Mouse (Mus musculus): ENCODE results near the gene Bckdha. TPM values are rescaled to one million over a fixed set of nuclear protein-coding genes. Genes with fewer than 3 reads are reported as not detected.

The Bckdha gene
- polyA plus RNA-seq, 1 experiment from 2014 or later = 42.7 TPM

- H3K9ac ChIP-seq = no peak overlapping the region
- H3K4me3 ChIP-seq = peak overlapping the region; percentile 39
- no peak for ATAC-seq (replicated peaks)
- 13% methylated on average over 12 of the region's 12 CpGs for WGBS
- H3K27ac ChIP-seq = no peak overlapping the region
- no peaks in the 10 kb centered on the region for H3K9me3 ChIP-seq
- H3K4me2 ChIP-seq = peak overlapping the region; percentile 67
- H3K4me1 ChIP-seq = peaks cover 33% of the 10 kb centered on the region
- peaks cover 59% of the 10 kb centered on the region for H3K27me3 ChIP-seq (replicated peaks)
- H3K36me3 ChIP-seq (replicated peaks) = no peaks in the 10 kb centered on the region
These were observed 30.8 kb upstream of the Bckdha start for GRCm38 (mm10) chr7:25689603-25690021.

GRCm38 (mm10) chr7:25688810-25689586 is 30.2 kb upstream of the Bckdha start:
- H3K36me3 ChIP-seq (replicated peaks) = no peaks in the 10 kb centered on the region
- H3K27me3 ChIP-seq (replicated peaks) = peaks cover 59% of the 10 kb centered on the region
- WGBS = 1% methylated on average over 42 of the region's 52 CpGs
- H3K27ac ChIP-seq = no peak overlapping the region
- H3K4me3 ChIP-seq = peak overlapping the region; percentile 39
- no peaks in the 10 kb centered on the region for H3K9me3 ChIP-seq
- peak overlapping the region; percentile 67 for H3K4me2 ChIP-seq
- no peak; the same call in 1 of the 2 replicates for ATAC-seq (replicated peaks)
- peak overlapping the region; percentile 34 for H3K9ac ChIP-seq
- H3K4me1 ChIP-seq = peaks cover 33% of the 10 kb centered on the region

- Histone ChIP-seq H3K9me3 (no peaks in the 10 kb centered on the region), H3K4me1 (peaks cover 33% of the 10 kb centered on the region), H3K36me3 (replicated peaks) (no peaks in the 10 kb centered on the region), H3K4me2 (peak overlapping the region; percentile 67), H3K27me3 (replicated peaks) (peaks cover 59% of the 10 kb centered on the region), H3K27ac (no peak overlapping the region), H3K9ac (peak overlapping the region; percentile 39), H3K4me3 (peak overlapping the region; percentile 39)
- under 1% methylated on average over 47 of the region's 47 CpGs for WGBS
- ATAC-seq (replicated peaks) = no peak
These were observed 29.1 kb upstream of the Bckdha start for GRCm38 (mm10) chr7:25687811-25688401.

GRCm38 (mm10) chr7:25686680-25687531 is 28.1 kb upstream of the Bckdha start, which contains the start of gene Tgfb1:
Tgfb1 (plus strand) TSS chr7:25687002.
- Histone ChIP-seq H3K4me1 (peaks cover 40% of the 10 kb centered on the region), H3K9ac (peak within 1 kb of the TSS; percentile 39), H3K4me3 (peak within 1 kb of the TSS; percentile 39), H3K4me2 (peak within 1 kb of the TSS; percentile 67), H3K27ac (no peak within 1 kb of the TSS), H3K27me3 (replicated peaks) (peaks cover 59% of the 10 kb centered on the region), H3K36me3 (replicated peaks) (no peaks in the 10 kb centered on the region), H3K9me3 (no peaks in the 10 kb centered on the region)
- no peak for ATAC-seq (replicated peaks)
- WGBS = under 1% methylated on average over 44 of the region's 69 CpGs

GRCm38 (mm10) chr7:25685926-25686470 is 27.2 kb upstream of the Bckdha start:
- H3K9ac ChIP-seq = no peak overlapping the region
- 72% methylated on average over 21 of the region's 21 CpGs for WGBS

GRCm38 (mm10) chr7:25684659-25685058 is 25.9 kb upstream of the Bckdha start:
- Histone ChIP-seq H3K9ac (no peak overlapping the region), H3K9me3 (no peaks in the 10 kb centered on the region), H3K36me3 (replicated peaks) (no peaks in the 10 kb centered on the region), H3K4me1 (peaks cover 55% of the 10 kb centered on the region), H3K27ac (no peak overlapping the region), H3K4me3 (no peak overlapping the region), H3K27me3 (replicated peaks) (peaks cover 42% of the 10 kb centered on the region), H3K4me2 (no peak overlapping the region)
- no peak for ATAC-seq (replicated peaks)
- WGBS = 86% methylated on average over 6 of the region's 6 CpGs

More at GRCm38 (mm10) chr7:25685926-25686470, 27.2 kb upstream of the Bckdha start:
- no peak overlapping the region for H3K27ac ChIP-seq
- H3K4me3 ChIP-seq = no peak overlapping the region
- peaks cover 49% of the 10 kb centered on the region for H3K4me1 ChIP-seq
- no peak for ATAC-seq (replicated peaks)
- no peaks in the 10 kb centered on the region for H3K36me3 ChIP-seq (replicated peaks)
- H3K9me3 ChIP-seq = no peaks in the 10 kb centered on the region
- H3K4me2 ChIP-seq = no peak overlapping the region
- peaks cover 54% of the 10 kb centered on the region for H3K27me3 ChIP-seq (replicated peaks)

- no peak overlapping the region for H3K4me2 ChIP-seq
- WGBS = 77% methylated on average over 7 of the region's 7 CpGs
- no peaks in the 10 kb centered on the region for H3K9me3 ChIP-seq
- H3K27me3 ChIP-seq (replicated peaks) = peaks cover 32% of the 10 kb centered on the region
- H3K36me3 ChIP-seq (replicated peaks) = no peaks in the 10 kb centered on the region
- H3K9ac ChIP-seq = no peak overlapping the region
- no peak overlapping the region for H3K4me3 ChIP-seq
- no peak overlapping the region for H3K27ac ChIP-seq
- peaks cover 45% of the 10 kb centered on the region for H3K4me1 ChIP-seq
- ATAC-seq (replicated peaks) = no peak
These were observed 24.8 kb upstream of the Bckdha start for GRCm38 (mm10) chr7:25683474-25684180.

GRCm38 (mm10) chr7:25681341-25682231 is 22.8 kb upstream of the Bckdha start:
- Histone ChIP-seq H3K9me3 (no peaks in the 10 kb centered on the region), H3K27ac (peak overlapping the region; percentile 98), H3K27me3 (replicated peaks) (peaks cover 12% of the 10 kb centered on the region), H3K36me3 (replicated peaks) (no peaks in the 10 kb centered on the region), H3K9ac (peak overlapping the region; percentile 67), H3K4me3 (peak overlapping the region; percentile 70), H3K4me2 (peak overlapping the region; percentile 64), H3K4me1 (peaks cover 25% of the 10 kb centered on the region)
- 57% methylated on average over 15 of the region's 15 CpGs for WGBS
- ATAC-seq (replicated peaks) = 0 out of 2 replicates have a peak, but pooled peaks have one; percentile 4

GRCm38 (mm10) chr7:25680514-25681258 is 21.9 kb upstream of the Bckdha start, which contains the start of gene B9d2:
B9d2 (plus strand) TSS chr7:25680780.
- peak within 1 kb of the TSS; percentile 67 for H3K9ac ChIP-seq
- under 1% methylated on average over 46 of the region's 46 CpGs for whole genome bisulfite sequencing
- peaks cover 4% of the 10 kb centered on the region for H3K27me3 ChIP-seq (replicated peaks)
- H3K4me2 ChIP-seq = peak within 1 kb of the TSS; percentile 64
- H3K27ac ChIP-seq = peak within 1 kb of the TSS; percentile 98
- peak within 1 kb of the TSS; percentile 70 for H3K4me3 ChIP-seq
- ATAC-seq (replicated peaks) = peak; percentile 95
- H3K4me1 ChIP-seq = peaks cover 23% of the 10 kb centered on the region
- H3K36me3 ChIP-seq (replicated peaks) = no peaks in the 10 kb centered on the region
- H3K9me3 ChIP-seq = no peaks in the 10 kb centered on the region

- H3K4me3 ChIP-seq = peak overlapping the region; percentile 70
- H3K4me1 ChIP-seq = peaks cover 25% of the 10 kb centered on the region
- no peaks in the 10 kb centered on the region for H3K9me3 ChIP-seq
- ATAC-seq (replicated peaks) = no peak
- H3K9ac ChIP-seq = peak overlapping the region; percentile 67; the same call in 1 of the 2 replicates
- H3K27ac ChIP-seq = peak overlapping the region; percentile 98
- peak overlapping the region; percentile 64 for H3K4me2 ChIP-seq
- H3K36me3 ChIP-seq (replicated peaks) = no peaks in the 10 kb centered on the region
- WGBS = 18% methylated on average over 6 of the region's 6 CpGs
- H3K27me3 ChIP-seq (replicated peaks) = peaks cover 5% of the 10 kb centered on the region; the same call in 1 of the 2 replicates
These were observed 21.2 kb upstream of the Bckdha start for GRCm38 (mm10) chr7:25679971-25680370.

Measured in midbrain, embryonic 15.5 days (tissue).